Mouse (Mus musculus) heart, postnatal 0 days (tissue): ENCODE measurements around the gene Grik5.

Experiments used
- CTCF ChIP-seq: IDR thresholded peaks from 2 replicates; pipeline ENCODE4 v1.5.1; 2016; ENCODE audit warnings: antibody characterized with exemption, control low read depth, low read depth
- EP300 ChIP-seq: IDR thresholded peaks from 2 replicates; pipeline ENCODE4 v1.6.1; 2016; ENCODE audit warnings: antibody characterized with exemption, low read depth

DNA sequence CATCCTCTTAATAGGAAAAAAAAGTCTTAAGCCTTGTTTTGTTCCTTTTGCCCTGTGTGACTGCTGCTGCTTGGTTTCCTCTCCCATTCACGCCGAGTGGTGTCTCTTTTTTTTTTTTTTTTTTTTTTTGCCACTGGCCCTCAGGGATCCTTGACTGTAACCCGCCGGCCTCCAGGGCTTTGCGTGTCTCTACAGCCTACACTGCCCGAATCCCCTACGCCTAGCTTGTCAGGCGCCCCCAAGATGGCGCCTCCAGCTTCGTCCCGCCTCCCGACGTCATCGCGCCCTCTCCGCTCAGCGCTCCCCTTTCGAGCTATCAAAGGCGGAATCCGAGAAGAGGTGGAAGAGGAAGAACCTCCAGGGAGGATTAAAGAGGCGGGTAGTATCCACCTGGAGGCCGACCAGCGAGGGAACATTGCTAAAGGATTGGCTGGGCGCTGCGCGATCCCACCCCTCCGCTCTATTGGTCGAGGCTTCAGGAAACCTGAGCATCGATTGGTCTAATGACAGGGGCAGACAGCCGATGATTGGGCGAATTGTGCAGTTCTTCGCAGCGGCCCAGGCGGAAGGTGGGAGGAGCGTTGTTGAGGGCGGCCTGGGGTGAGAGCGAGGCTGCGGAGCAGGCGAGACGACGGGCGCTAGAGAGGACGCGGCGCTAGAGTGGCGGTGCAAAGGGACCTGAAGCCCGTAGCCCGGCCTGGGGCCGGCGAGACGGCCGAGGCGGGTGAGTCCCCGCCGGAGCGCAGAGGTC is 4.7 kb upstream of the Grik5 start:
- TF ChIP-seq CTCF, result peak; percentile 19; the same call in 1 of the 2 replicates
- 0 out of 2 replicates have a peak, but pooled peaks have one; percentile 66 for TF ChIP-seq EP300
